Mouse (Mus musculus) megakaryocyte, embryonic 14.5 days (primary cell): Measurements from ENCODE around the gene Ubl3.

Experiments used
- FLI1 ChIP-seq: IDR thresholded peaks from 2 replicates; pipeline ENCODE4 v1.6.1; 2012; ENCODE audit warnings: low read length, inconsistent platforms, mixed read lengths
- GATA1 ChIP-seq: IDR thresholded peaks from 3 replicates; pipeline ENCODE4 v1.6.1; 2012; ENCODE audit warnings: mixed read lengths, low read length, inconsistent platforms, borderline replicate concordance

GRCm38 (mm10) chr5:148489724-148490193 is 62.8 kb downstream of the Ubl3 start:
- TF ChIP-seq GATA1 = no peak
- no peak for TF ChIP-seq FLI1
